Mouse (Mus musculus): ENCODE data around the gene Tcte1. TPM values are rescaled to one million over a fixed set of nuclear protein-coding genes. Genes with fewer than 3 reads are reported as not detected.
A peak's percentile ranks its signal among the peaks of the same experiment; 100 is the strongest.

Gene Tcte1
- total RNA-seq, 1 experiment from 2014 or later, result not detected

GRCm38 (mm10) chr17:45585725-45586448, 62.7 kb downstream of the Tcte1 start:
- DNase-seq, result no peak

DNA sequence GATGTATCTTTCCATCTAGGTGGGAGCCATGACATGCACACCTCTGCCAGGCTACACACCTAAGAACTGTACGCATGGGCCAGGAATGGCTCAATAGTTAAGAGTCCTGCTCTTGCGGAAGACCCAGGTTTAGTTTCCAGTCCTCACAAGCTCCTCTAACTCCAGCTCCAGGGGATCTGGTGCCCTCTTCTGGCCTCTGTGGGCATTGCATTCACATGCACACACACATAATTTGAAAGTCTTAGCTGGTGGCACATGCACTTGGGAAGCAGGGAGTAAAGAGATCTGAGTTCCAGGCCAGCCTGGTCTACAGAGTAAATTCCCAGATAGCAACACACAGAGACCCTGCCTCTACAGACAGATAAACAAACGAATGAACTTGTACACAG, 63.2 kb downstream of the Tcte1 start:
- DNase-seq, result no peak

- no peak for DNase-seq
These were observed 65.1 kb downstream of the Tcte1 start for GRCm38 (mm10) chr17:45588370-45588769.

DNA sequence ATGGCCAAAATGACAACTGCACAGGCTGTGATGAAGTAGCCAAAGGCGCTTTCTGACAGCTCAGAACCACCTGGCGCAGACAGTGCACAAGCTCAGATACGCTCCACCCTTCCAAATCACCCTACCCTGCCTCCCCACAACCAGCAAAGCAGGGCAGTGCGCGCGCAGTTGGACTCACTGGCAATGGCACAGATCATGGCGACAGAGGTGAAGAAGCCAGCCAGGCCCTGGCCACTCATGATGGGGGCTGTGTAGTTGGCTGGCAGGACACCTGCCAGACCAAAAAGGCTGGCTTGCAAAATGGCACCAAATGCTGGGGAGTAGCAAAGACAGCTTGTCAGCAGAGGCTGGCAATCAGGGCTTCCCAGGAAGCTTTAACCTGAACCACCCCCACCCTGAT, 66.0 kb downstream of the Tcte1 start:
- DNase-seq, result peak; percentile 24

DNA sequence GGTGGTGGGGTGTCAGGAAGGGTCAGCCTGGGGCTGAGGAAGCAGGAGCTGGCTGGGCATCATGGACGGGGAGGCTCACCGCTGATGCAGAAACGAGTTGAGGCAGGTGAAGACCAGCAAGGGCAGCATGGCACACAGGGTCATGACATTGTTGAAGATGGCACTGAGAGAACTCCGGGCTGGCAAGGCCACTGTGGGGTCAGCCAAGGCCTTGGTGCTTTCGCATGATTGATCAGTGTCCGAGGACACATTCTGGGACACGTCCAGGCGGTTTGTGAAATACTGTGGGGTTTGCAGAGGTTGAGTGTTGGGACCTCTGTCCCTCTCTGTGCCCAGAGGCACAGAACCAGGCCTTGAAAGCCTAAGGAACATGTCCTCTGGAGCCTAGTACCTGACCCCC, 66.6 kb downstream of the Tcte1 start:
- DNase-seq, result peak; percentile 68

DNA sequence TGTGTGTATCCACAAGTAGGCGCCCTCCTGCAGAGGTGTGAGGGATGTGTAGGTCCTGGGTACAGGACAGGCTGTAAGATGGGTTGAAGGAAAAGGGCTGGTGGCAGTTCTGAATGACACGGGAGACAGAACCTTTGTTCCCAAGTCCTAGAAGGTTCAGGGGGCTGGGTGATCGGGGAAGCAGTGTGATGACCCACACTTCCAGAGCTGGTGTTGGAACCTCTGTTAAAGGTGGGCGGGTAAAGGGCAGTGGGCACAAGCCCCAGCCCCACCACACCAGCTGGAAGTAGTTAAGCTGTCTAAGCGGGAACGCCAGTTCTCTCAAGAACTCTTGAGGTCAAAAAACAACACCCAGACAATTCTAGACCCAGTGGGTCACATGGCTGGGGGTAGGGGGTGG, 67.2 kb downstream of the Tcte1 start:
- DNase-seq, result no peak

GRCm38 (mm10) chr17:45591701-45592605, 68.7 kb downstream of the Tcte1 start:
- peak; percentile 45 for DNase-seq

Other genes with a start within 250 kb of the Tcte1 start
- gene Cdc5l, start 89.7 kb upstream of the Tcte1 start, total RNA-seq (2021), result 42.3 and 44.1 TPM in 2 replicates
- 0.24 TPM in 1 of 2 replicates, not detected in the other for gene Spats1, start 48.0 kb upstream of the Tcte1 start, total RNA-seq (2021)
- 17.1 and 19.6 TPM in 2 replicates for gene Aars2, start 16.6 kb upstream of the Tcte1 start, total RNA-seq (2021)
- 0.15 and 0.19 TPM in 2 replicates for gene Tmem151b, start 26.2 kb downstream of the Tcte1 start, total RNA-seq (2021)
- gene Nfkbie, start 32.3 kb downstream of the Tcte1 start, total RNA-seq (2021), result 3.1 and 3.6 TPM in 2 replicates
- 59.6 and 74.2 TPM in 2 replicates for gene Slc35b2, start 40.4 kb downstream of the Tcte1 start, total RNA-seq (2021)
- gene Hsp90ab1, start 49.8 kb downstream of the Tcte1 start, total RNA-seq (2021), result 1,940 and 2,378 TPM in 2 replicates
- gene Slc29a1, start 76.2 kb downstream of the Tcte1 start, total RNA-seq (2021), result 151 and 173 TPM in 2 replicates
- gene Mymx, start 78.7 kb downstream of the Tcte1 start, total RNA-seq (2021), result not detected in 2 replicates
- 0.46 TPM in 1 of 2 replicates, not detected in the other for gene Capn11, start 135.9 kb downstream of the Tcte1 start, total RNA-seq (2021)
- 101 and 124 TPM in 2 replicates for gene Mrpl14, start 162.9 kb downstream of the Tcte1 start, total RNA-seq (2021)
- 51.6 TPM in 2 replicates for gene Tmem63b, start 163.5 kb downstream of the Tcte1 start, total RNA-seq (2021)
- gene 1600014C23Rik, start 210.4 kb downstream of the Tcte1 start, total RNA-seq (2021), result not detected in 2 replicates

All from adrenal gland, postnatal 25 days (tissue).